Mouse (Mus musculus) G1E (cell line): ENCODE data around the gene Medag. TPM values are rescaled to one million over a fixed set of nuclear protein-coding genes. Genes with fewer than 3 reads are reported as not detected.

Experiments used
- ATAC-seq: 2 replicates; pipeline ENCODE4 v1.8.0; 2016; ENCODE audit warnings: mild to moderate bottlenecking; ENCODE audit not compliant: insufficient number of reproducible peaks, poor library complexity, low FRiP score, severe bottlenecking; ENCODE audit errors: extremely low read depth
- DNase-seq: peaks from one replicate; pipeline ENCODE4 v3.0.0; 2012; ENCODE audit warnings: low spot score
- H3K27me3 ChIP-seq: 2 replicates; pipeline ENCODE4 v1.6.1; 2012; ENCODE audit warnings: mild to moderate bottlenecking, low read length, inconsistent platforms; ENCODE audit not compliant: insufficient read depth
- H3K36me3 ChIP-seq: replicated peaks from 2 replicates; pipeline ENCODE3; 2012; ENCODE audit warnings: mild to moderate bottlenecking, inconsistent platforms
- H3K4me1 ChIP-seq: 2 replicates; pipeline ENCODE4 v1.6.1; 2012; ENCODE audit warnings: low read depth, low read length, inconsistent platforms, mixed read lengths; ENCODE audit not compliant: insufficient read depth
- H3K4me3 ChIP-seq: 2 replicates; pipeline ENCODE4 v1.5.1; 2012; ENCODE audit warnings: low read depth, mild to moderate bottlenecking, inconsistent platforms, low read length, moderate library complexity, mixed read lengths
- H3K9me3 ChIP-seq: replicated peaks from 2 replicates; pipeline ENCODE4 v1.6.1; 2012; ENCODE audit warnings: inconsistent platforms
- CTCF ChIP-seq: IDR thresholded peaks from 2 replicates; pipeline ENCODE4 v1.5.1; 2012; ENCODE audit warnings: low read depth, low read length, inconsistent platforms, mixed read lengths
- GATA1 ChIP-seq: IDR thresholded peaks from 2 replicates; pipeline ENCODE4 v1.6.1; 2012; ENCODE audit warnings: borderline replicate concordance, low read length, inconsistent platforms, mixed read lengths
- GATA2 ChIP-seq: IDR thresholded peaks from 2 replicates; pipeline ENCODE4 v1.6.1; 2012; ENCODE audit warnings: low read depth, low read length, inconsistent platforms, borderline replicate concordance
- POLR2AphosphoS5 ChIP-seq: IDR thresholded peaks from 2 replicates; pipeline ENCODE4 v1.6.1; 2012; ENCODE audit warnings: low read depth, low read length, inconsistent platforms; ENCODE audit not compliant: insufficient replicate concordance
- TAL1 ChIP-seq: conservative IDR thresholded peaks from 2 replicates; pipeline ENCODE4 v1.6.1; 2012; ENCODE audit warnings: low read depth, low read length, inconsistent platforms, mixed read lengths
- polyA plus RNA-seq: library from polyadenylated mRNA; stranded (reverse); fragments of >175 nt; gene quantifications from 2 replicates; pipeline ENCODE4 v1.2.3, GENCODE M21; 2012
- total RNA-seq, 2 experiments: library from RNA; stranded (forward) in 1 of 2; stranded (reverse) in 1 of 2; fragments of 200-1000 nt in 1 of 2; fragments of >200 nt in 1 of 2; fragmentation: Nextera tagmentation in 1 of 2; gene quantifications; 2 replicates each; pipeline ENCODE4 v1.2.3; 2014 to 2017

Gene Medag
- total and polyA plus RNA-seq, 3 experiments, result 0.11 TPM; not detected in 2

- DNase-seq (no peak), ATAC-seq (no peak)
- Histone ChIP-seq H3K4me1 (no peaks in the 10 kb centered on the region), H3K4me3 (no peak overlapping the region), H3K36me3 (no peaks in the 10 kb centered on the region), H3K9me3 (peaks cover 25% of the 10 kb centered on the region), H3K27me3 (no peaks in the 10 kb centered on the region)
- TF ChIP-seq POLR2AphosphoS5, result no peak
- TF ChIP-seq CTCF, result no peak
- TF ChIP-seq GATA1, result no peak
- no peak for TF ChIP-seq TAL1
- TF ChIP-seq GATA2, result no peak
These were observed 29.6 kb upstream of the Medag start for GRCm38 (mm10) chr5:149381948-149382347.

GRCm38 (mm10) chr5:149382601-149383000, 28.9 kb upstream of the Medag start:
- Histone ChIP-seq H3K4me1 (no peaks in the 10 kb centered on the region), H3K9me3 (peaks cover 25% of the 10 kb centered on the region), H3K4me3 (no peak overlapping the region), H3K36me3 (no peaks in the 10 kb centered on the region), H3K27me3 (no peaks in the 10 kb centered on the region)
- TF ChIP-seq CTCF, result no peak
- TF ChIP-seq TAL1, result no peak
- TF ChIP-seq POLR2AphosphoS5, result no peak
- no peak for TF ChIP-seq GATA1
- no peak for TF ChIP-seq GATA2
- ATAC-seq (no peak), DNase-seq (no peak)

DNA sequence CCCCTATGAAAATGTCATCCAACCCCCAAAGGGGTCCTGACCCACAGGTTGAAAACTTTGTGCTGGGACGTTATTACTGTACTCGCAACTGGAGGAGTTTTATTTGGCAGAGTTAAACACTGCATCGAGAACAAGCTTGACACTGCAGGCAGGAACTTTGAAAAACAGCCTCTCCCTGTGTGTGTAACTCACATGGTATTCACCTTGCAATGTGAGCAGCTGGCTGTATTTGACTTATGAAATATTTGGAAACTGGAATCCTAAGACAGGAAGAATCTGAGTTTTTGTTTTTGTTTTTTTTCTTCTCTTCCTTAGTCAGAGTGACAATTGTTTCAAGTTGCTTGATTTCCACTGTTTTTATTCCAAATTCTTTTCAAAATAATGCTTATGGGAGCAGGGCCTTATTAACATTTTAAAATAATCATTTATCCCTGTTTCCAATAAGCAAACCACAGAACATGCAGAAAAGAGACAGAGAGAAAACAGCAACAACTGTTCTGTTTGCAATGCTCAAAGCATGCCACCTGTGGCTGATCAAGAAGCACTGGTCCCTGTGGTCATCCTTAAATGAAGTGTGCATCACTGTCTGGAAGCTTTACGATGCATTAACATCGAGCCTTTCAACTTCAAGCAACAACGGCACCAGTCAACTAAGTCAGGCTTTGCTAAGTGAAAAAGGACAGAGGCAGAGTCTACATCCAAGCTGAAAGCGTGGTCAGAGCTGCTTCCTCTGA, 26.2 kb upstream of the Medag start:
- no peak overlapping the region for H3K4me3 ChIP-seq
- DNase-seq (no peak), ATAC-seq (no peak)
- no peaks in the 10 kb centered on the region for H3K4me1 ChIP-seq
- H3K27me3 ChIP-seq, result no peaks in the 10 kb centered on the region
- TF ChIP-seq GATA2 (no peak), TAL1 (no peak), CTCF (no peak), GATA1 (no peak)
- H3K36me3 ChIP-seq, result no peaks in the 10 kb centered on the region
- H3K9me3 ChIP-seq, result peaks cover 25% of the 10 kb centered on the region

DNA sequence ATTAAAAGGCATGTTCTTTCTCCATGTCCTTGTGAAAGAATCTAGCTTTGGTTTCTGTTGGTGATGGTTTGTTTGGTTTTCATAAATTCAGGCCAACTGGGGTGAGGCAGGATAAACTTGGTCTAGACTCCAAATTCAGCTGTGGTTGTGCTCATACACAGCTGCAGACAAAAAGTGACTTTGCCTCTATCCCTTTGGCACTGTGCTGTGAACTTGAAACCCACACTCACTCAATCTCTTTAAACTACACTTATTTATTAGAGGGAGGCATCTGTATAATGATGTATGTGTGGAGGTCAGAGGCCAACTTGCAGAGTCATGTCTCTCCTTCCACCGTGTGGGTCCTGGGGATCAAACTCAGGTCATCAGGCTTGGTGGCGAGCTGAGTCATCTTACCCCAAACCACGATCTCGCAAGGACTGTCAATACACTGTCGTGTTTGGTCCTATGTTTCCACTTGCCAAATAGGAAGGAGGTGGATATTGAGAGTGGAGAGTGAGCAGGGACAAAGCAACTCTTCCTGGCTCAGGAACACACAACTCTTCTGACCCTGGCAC, 25.2 kb upstream of the Medag start:
- no peak for ATAC-seq
- Histone ChIP-seq H3K36me3 (no peaks in the 10 kb centered on the region), H3K9me3 (peaks cover 25% of the 10 kb centered on the region), H3K4me1 (no peaks in the 10 kb centered on the region), H3K4me3 (no peak overlapping the region), H3K27me3 (no peaks in the 10 kb centered on the region)
- no peak for DNase-seq
- TF ChIP-seq GATA1, result no peak
- no peak for TF ChIP-seq TAL1

GRCm38 (mm10) chr5:149388947-149389346, 22.6 kb upstream of the Medag start:
- ATAC-seq (no peak), DNase-seq (no peak)
- TF ChIP-seq GATA1 (no peak), POLR2AphosphoS5 (no peak), CTCF (no peak), TAL1 (no peak), GATA2 (no peak)
- Histone ChIP-seq H3K36me3 (no peaks in the 10 kb centered on the region), H3K27me3 (no peaks in the 10 kb centered on the region), H3K4me1 (no peaks in the 10 kb centered on the region), H3K4me3 (no peak overlapping the region), H3K9me3 (peaks cover 28% of the 10 kb centered on the region)

- no peak for DNase-seq
- no peak for TF ChIP-seq POLR2AphosphoS5
- Histone ChIP-seq H3K36me3 (no peaks in the 10 kb centered on the region), H3K4me1 (no peaks in the 10 kb centered on the region), H3K27me3 (no peaks in the 10 kb centered on the region), H3K9me3 (peaks cover 30% of the 10 kb centered on the region), H3K4me3 (no peak overlapping the region)
- no peak for ATAC-seq
These were observed 21.9 kb upstream of the Medag start for GRCm38 (mm10) chr5:149389548-149390211.
